Mouse (Mus musculus): ENCODE results near the gene Slc22a16. TPM values are rescaled to one million over a fixed set of nuclear protein-coding genes. Genes with fewer than 3 reads are reported as not detected.

Gene Slc22a16
- polyA plus RNA-seq, 1 experiment from 2014 or later, result not detected

GRCm38 (mm10) chr10:40645346-40645745 lies 75.2 kb downstream of the Slc22a16 start:
- no peak overlapping the region for H3K4me2 ChIP-seq (ENCODE audit: low read length)
- H3K4me1 ChIP-seq (replicated peaks; ENCODE audit: control insufficient read depth, insufficient read depth, low read length), result no peaks in the 10 kb centered on the region
- no peaks in the 10 kb centered on the region for H3K9me3 ChIP-seq (ENCODE audit: control insufficient read depth, low read length)
- H3K36me3 ChIP-seq (ENCODE audit: control insufficient read depth, insufficient read depth), result no peaks in the 10 kb centered on the region
- H3K4me3 ChIP-seq (replicated peaks; ENCODE audit: low read length), result no peak overlapping the region
- 70% methylated on average over 1 of the region's 1 CpGs for WGBS
- no peak for ATAC-seq
- H3K27ac ChIP-seq (ENCODE audit: low read length), result no peak overlapping the region
- no peak overlapping the region for H3K9ac ChIP-seq (replicated peaks; ENCODE audit: low read depth, low read length)
- no peaks in the 10 kb centered on the region for H3K27me3 ChIP-seq (replicated peaks; ENCODE audit: control insufficient read depth, insufficient read depth, low read length)

DNA sequence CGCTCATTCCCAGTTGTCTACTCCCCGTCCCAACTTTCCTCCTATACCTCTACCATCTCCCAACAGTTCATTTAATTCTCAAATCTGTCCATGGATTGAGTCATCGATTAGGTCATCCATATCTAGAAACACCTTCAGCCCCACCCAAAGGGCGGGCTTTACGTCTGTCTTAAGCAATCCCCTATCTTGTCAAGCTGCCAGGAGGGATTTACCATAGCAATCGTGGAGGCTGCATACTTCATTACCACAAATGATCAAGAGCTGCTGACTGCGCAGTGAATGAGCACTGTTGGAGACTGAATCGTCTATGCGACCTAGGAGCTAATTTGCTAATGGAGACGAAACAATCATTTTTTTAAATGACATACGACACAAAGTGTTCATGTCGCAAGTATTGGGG lies 78.6 kb downstream of the Slc22a16 start:
- no peak overlapping the region for H3K4me3 ChIP-seq (replicated peaks; ENCODE audit: low read length)
- 0 out of 2 replicates have a peak, but pooled peaks cover 4% of the 10 kb centered on the region for H3K4me1 ChIP-seq (replicated peaks; ENCODE audit: control insufficient read depth, insufficient read depth, low read length)
- H3K36me3 ChIP-seq (ENCODE audit: control insufficient read depth, insufficient read depth), result no peaks in the 10 kb centered on the region
- H3K4me2 ChIP-seq (ENCODE audit: low read length), result no peak overlapping the region
- WGBS, result 77% methylated on average over 12 of the region's 12 CpGs
- no peak for ATAC-seq
- H3K9me3 ChIP-seq (ENCODE audit: control insufficient read depth, low read length), result no peaks in the 10 kb centered on the region
- no peaks in the 10 kb centered on the region for H3K27me3 ChIP-seq (replicated peaks; ENCODE audit: control insufficient read depth, insufficient read depth, low read length)
- H3K27ac ChIP-seq (ENCODE audit: low read length), result no peak overlapping the region
- no peak overlapping the region for H3K9ac ChIP-seq (replicated peaks; ENCODE audit: low read depth, low read length)

DNA sequence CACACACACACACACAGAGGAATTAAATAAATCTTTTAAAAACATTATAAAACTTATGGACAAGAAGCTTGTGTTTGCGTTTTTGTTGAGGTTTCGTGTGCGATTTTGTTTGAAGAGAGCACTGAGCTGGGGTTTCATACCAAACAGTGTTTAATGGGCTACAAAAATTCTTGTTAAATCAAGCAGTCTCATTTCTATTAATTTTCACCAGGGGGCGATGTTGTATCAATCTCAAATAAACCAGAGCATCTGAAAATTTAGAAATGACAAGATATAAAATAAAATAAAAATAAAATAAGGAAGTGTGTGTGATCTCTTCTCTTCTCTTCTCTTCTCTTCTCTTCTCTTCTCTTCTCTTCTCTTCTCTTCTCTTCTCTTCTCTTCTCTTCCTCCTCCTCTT lies 79.5 kb downstream of the Slc22a16 start:
- 22% methylated on average over 4 of the region's 4 CpGs for WGBS
- ATAC-seq, result no peak
- H3K36me3 ChIP-seq (ENCODE audit: control insufficient read depth, insufficient read depth), result no peaks in the 10 kb centered on the region
- no peaks in the 10 kb centered on the region for H3K27me3 ChIP-seq (replicated peaks; ENCODE audit: control insufficient read depth, insufficient read depth, low read length)
- H3K4me1 ChIP-seq (replicated peaks; ENCODE audit: control insufficient read depth, insufficient read depth, low read length), result 0 out of 2 replicates have a peak, but pooled peaks cover 4% of the 10 kb centered on the region
- no peak overlapping the region for H3K4me2 ChIP-seq (ENCODE audit: low read length)
- no peak overlapping the region for H3K4me3 ChIP-seq (replicated peaks; ENCODE audit: low read length)
- H3K27ac ChIP-seq (ENCODE audit: low read length), result no peak overlapping the region
- H3K9me3 ChIP-seq (ENCODE audit: control insufficient read depth, low read length), result no peaks in the 10 kb centered on the region
- no peak overlapping the region for H3K9ac ChIP-seq (replicated peaks; ENCODE audit: low read depth, low read length)

GRCm38 (mm10) chr10:40651676-40652075 lies 81.5 kb downstream of the Slc22a16 start:
- Histone ChIP-seq H3K27me3 (replicated peaks; ENCODE audit: control insufficient read depth, insufficient read depth, low read length) (no peaks in the 10 kb centered on the region), H3K9me3 (ENCODE audit: control insufficient read depth, low read length) (no peaks in the 10 kb centered on the region), H3K27ac (ENCODE audit: low read length) (no peak overlapping the region), H3K4me3 (replicated peaks; ENCODE audit: low read length) (no peak overlapping the region), H3K9ac (replicated peaks; ENCODE audit: low read depth, low read length) (no peak overlapping the region), H3K36me3 (ENCODE audit: control insufficient read depth, insufficient read depth) (no peaks in the 10 kb centered on the region), H3K4me1 (replicated peaks; ENCODE audit: control insufficient read depth, insufficient read depth, low read length) (0 out of 2 replicates have a peak, but pooled peaks cover 4% of the 10 kb centered on the region), H3K4me2 (ENCODE audit: low read length) (no peak overlapping the region)
- 54% methylated on average over 2 of the region's 2 CpGs for WGBS
- no peak for ATAC-seq

Other genes starting within 250 kb of the Slc22a16 start
- gene Cdk19, start 230.8 kb upstream of the Slc22a16 start, polyA plus RNA-seq (2015; fragmentation: Nextera tagmentation; extraction: Ambion mirVana), result 19.6 and 23.9 TPM in 2 replicates
- gene Ddo, start 59.7 kb downstream of the Slc22a16 start, polyA plus RNA-seq (2015; fragmentation: Nextera tagmentation; extraction: Ambion mirVana), result 0.48 and 0.71 TPM in 2 replicates
- gene Mettl24, start 112.9 kb downstream of the Slc22a16 start, polyA plus RNA-seq (2015; fragmentation: Nextera tagmentation; extraction: Ambion mirVana), result 0.27 and 0.47 TPM in 2 replicates

All from forebrain, embryonic 16.5 days (tissue).